Mouse (Mus musculus) erythroblast, embryonic 14.5 days (primary cell): ENCODE results near the gene Slc2a13.

ENCODE experiments used
- GATA1 ChIP-seq: IDR thresholded peaks from 2 replicates; pipeline ENCODE4 v1.6.1; 2012; ENCODE audit warnings: low read length, inconsistent platforms, mixed read lengths
- TAL1 ChIP-seq: IDR thresholded peaks from 3 replicates; pipeline ENCODE4 v1.6.1; 2012; ENCODE audit warnings: low read length, inconsistent platforms, mixed read lengths

GRCm38 (mm10) chr15:91544586-91544985, 28.5 kb downstream of the Slc2a13 start:
- no peak for TF ChIP-seq TAL1
- no peak for TF ChIP-seq GATA1
